Mouse (Mus musculus): ENCODE measurements at regions not wholly inside any gene's neighbourhood (a gene's known extent, or its start where the extent isn't known, plus 50 kb on each side); places are given as distances from the start of the nearest gene placed in this dataset.

DNA sequence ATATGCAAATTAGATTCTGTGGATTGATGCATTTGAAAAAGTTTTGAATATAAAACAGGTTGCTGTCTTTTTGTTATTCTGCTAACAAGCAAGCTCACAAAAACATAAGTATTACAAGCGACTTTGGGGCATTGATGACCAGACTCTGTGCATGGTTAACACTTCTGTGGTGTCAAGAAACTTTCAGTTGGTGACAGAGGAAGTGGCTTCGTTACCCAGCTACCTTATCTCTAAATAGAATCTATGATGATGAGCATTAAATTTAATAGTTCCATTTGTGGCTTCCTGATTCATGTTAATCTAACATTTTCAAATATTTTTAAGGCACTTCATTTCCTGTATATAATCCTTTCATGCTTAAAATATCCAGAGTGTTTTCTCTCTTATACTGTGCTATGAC is 100.8 kb downstream of the Tm2d1 start:
- DNase-seq (ENCODE audit: low spot score) = no peak
- no peaks in the 10 kb centered on the region for H3K27me3 ChIP-seq (ENCODE audit: insufficient read depth, poor library complexity, severe bottlenecking)
- no peak overlapping the region for H3K4me3 ChIP-seq
- no peaks in the 10 kb centered on the region for H3K9me3 ChIP-seq
- no peak overlapping the region for H3K27ac ChIP-seq
- no peaks in the 10 kb centered on the region for H3K36me3 ChIP-seq
- H3K4me1 ChIP-seq (replicated peaks) = peaks cover 3% of the 10 kb centered on the region; the same call in 1 of the 2 replicates
- WGBS = 81% methylated on average over 2 of the region's 2 CpGs

DNA sequence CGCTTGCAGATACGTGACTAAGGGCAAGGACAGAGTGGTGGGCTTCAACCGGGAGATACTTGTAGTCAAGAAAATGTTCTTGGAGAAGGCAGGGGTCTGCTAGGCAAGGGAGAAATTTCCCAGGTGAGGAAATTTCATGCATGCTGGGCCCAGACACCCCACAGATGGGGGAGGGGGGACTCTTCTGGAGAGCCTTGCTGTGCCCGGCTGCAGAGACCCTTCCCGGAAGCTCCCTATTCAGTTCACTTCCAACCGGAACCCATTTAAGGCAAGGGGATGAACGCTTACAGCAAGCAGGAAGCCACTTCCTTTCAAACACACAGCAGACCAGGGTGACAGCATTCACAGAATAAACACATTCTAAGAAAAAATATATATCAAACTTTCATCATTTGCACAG is 124.8 kb downstream of the Tm2d1 start:
- Histone ChIP-seq H3K9me3 (no peaks in the 10 kb centered on the region), H3K4me1 (replicated peaks) (peaks cover 13% of the 10 kb centered on the region; the same call in 1 of the 2 replicates), H3K27ac (no peak overlapping the region), H3K27me3 (ENCODE audit: insufficient read depth, poor library complexity, severe bottlenecking) (no peaks in the 10 kb centered on the region), H3K36me3 (no peaks in the 10 kb centered on the region), H3K4me3 (no peak overlapping the region)
- DNase-seq (ENCODE audit: low spot score) = no peak
- WGBS = 88% methylated on average over 7 of the region's 7 CpGs

DNA sequence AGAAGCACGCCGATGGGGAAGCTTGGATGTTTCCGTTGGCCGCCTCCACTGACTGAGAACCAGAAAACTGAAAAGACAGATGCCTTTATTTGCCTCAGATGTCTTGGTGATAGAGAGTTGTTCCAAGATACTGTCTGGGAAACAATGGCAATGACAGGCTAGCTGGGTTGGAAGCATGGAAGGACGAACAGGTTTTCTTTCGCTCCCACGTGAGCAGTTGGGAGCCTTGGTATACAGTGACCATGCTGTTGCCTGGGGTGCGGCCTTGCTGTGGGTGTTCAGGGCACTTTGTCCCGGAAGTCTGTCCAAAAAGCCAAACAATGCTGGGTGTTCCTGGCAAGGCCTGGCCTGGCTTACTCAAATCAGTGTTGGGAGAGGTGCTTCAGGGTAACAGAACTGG is 125.4 kb downstream of the Tm2d1 start:
- Histone ChIP-seq H3K9me3 (no peaks in the 10 kb centered on the region), H3K36me3 (no peaks in the 10 kb centered on the region), H3K27ac (no peak overlapping the region), H3K4me3 (no peak overlapping the region), H3K4me1 (replicated peaks) (peaks cover 13% of the 10 kb centered on the region; the same call in 1 of the 2 replicates), H3K27me3 (ENCODE audit: insufficient read depth, poor library complexity, severe bottlenecking) (no peaks in the 10 kb centered on the region)
- DNase-seq (ENCODE audit: low spot score) = no peak
- 89% methylated on average over 9 of the region's 9 CpGs for WGBS

DNA sequence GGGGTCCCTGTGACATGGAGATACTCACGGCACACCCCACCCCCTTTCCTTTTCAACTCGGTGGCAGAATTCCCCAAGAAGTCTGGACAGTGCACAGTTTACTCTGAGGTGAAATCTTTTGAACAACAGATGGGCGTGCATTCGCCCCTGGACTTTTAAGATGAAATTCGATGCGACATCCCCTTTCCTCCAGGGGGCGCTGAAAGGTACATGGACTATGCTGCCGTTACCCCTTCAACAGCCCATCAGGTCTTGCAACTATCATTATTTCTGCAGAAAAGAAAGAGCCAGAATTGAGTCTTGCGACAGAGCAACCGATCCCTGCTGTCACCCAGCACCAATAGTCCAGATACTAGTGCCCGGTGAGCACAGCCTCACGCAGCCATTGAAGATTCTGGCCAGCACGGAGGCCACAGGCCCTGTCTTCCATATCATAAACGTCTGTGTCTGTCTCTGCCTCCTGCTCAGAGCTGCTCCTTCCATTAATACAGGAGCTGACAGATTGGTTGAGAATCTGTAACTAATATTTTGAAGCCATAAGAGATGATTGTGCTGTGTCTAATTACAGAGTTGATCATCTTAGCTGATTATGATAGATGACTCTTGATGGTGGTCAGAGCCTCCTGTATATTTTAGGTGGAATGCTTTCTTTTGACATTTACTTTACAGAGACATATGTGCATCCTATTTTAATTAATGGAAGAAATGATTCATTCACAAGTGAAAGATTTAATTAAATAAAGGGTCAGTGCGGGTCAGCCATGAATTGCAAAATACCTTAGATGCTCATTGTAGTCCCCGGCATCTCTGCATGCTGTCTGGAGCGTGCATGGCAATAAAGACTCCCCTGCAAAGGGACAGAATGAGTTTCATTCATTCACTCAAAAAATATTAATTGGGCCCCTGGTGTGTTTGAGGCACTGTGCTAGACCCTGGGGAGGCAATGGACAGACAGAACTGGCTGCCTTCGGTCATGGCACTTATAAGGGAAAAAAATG is 128.0 kb downstream of the Tm2d1 start:
- WGBS = 52% methylated on average over 18 of the region's 18 CpGs
- Histone ChIP-seq H3K9me3 (no peaks in the 10 kb centered on the region), H3K36me3 (no peaks in the 10 kb centered on the region), H3K4me1 (replicated peaks) (peaks cover 13% of the 10 kb centered on the region; the same call in 1 of the 2 replicates), H3K27ac (no peak overlapping the region; the same call in 1 of the 2 replicates), H3K4me3 (no peak overlapping the region), H3K27me3 (ENCODE audit: insufficient read depth, poor library complexity, severe bottlenecking) (no peaks in the 10 kb centered on the region)
- peak; percentile 42 for DNase-seq (ENCODE audit: low spot score)

DNA sequence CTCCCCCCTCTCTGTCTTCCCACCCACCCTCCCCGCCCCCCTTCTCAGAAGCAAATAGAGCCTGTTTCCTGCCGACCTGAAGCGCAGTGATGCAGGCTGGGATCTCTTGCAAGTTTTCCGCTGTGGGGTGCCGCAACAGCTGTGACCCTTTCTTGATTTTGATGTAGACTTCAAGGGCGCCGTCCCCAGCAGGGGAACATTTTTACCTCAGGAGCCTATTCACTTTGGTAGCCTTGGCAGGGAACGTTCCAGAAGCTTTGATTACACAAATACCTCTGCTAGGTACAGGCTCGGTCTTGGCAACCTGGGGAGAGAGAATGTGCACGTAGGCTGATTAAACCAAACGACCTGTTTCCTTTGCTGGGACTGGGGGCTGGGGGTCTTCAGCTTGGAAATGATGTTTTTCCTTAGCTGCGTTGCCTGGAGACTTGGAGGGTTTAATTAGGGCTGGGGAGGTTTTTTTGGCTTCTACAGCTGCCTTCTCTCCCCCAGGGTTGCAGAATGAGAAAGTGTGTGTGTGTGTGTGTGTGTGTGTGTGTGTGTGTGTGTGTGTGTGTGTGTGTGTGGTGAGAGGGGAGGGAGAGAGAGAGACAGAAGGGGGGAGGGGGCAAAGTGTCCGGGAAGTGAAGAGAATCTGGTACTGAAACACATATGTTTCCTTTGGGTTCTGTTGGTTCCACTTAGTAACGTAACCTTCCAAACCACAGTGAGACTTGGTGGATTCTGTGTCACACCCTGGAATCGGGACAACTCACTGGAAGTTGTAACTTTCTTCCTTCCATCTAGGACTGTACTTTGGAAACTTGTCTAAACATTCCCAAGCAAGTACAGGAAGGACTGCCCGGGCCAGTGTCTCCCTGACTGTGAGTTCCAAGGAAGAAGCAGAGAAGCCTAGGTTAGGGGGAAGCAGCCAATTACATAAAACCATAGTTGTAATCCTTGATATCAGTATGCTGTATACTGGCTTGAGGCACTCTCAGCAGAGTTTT is 138.9 kb downstream of the Tm2d1 start:
- no peaks in the 10 kb centered on the region for H3K36me3 ChIP-seq
- peak overlapping the region; percentile 75 for H3K27ac ChIP-seq
- peak; percentile 79 for DNase-seq (ENCODE audit: low spot score)
- WGBS = 9% methylated on average over 15 of the region's 16 CpGs
- peak overlapping the region; percentile 38 for H3K4me3 ChIP-seq
- no peaks in the 10 kb centered on the region for H3K27me3 ChIP-seq (ENCODE audit: insufficient read depth, poor library complexity, severe bottlenecking)
- H3K9me3 ChIP-seq = no peaks in the 10 kb centered on the region
- H3K4me1 ChIP-seq (replicated peaks) = peaks cover 25% of the 10 kb centered on the region

DNA sequence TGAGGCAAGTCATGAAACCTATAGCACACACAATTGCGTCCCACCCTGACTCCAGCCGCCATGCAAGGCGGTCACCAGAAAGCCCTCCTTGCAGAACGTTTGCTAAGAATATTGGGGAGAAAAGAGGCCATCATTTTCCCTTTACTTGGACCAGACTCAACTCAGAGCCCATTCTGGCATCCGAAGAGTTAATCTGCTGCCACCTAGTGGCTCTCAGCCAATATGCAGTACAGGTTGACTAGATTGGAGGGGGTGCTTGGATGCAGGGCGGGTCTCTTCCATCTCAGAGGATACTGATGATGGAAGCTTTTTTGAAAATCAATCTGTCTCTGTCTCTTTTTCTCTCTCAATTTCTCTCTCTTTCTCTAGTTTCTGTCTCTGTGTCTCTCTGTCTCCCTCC is 139.6 kb downstream of the Tm2d1 start:
- Histone ChIP-seq H3K36me3 (no peaks in the 10 kb centered on the region), H3K9me3 (no peaks in the 10 kb centered on the region), H3K27me3 (ENCODE audit: insufficient read depth, poor library complexity, severe bottlenecking) (no peaks in the 10 kb centered on the region), H3K4me3 (peak overlapping the region; percentile 38), H3K4me1 (replicated peaks) (peaks cover 29% of the 10 kb centered on the region), H3K27ac (peak overlapping the region; percentile 75)
- peak; percentile 89 for DNase-seq (ENCODE audit: low spot score)
- 4% methylated on average over 6 of the region's 6 CpGs for WGBS

DNA sequence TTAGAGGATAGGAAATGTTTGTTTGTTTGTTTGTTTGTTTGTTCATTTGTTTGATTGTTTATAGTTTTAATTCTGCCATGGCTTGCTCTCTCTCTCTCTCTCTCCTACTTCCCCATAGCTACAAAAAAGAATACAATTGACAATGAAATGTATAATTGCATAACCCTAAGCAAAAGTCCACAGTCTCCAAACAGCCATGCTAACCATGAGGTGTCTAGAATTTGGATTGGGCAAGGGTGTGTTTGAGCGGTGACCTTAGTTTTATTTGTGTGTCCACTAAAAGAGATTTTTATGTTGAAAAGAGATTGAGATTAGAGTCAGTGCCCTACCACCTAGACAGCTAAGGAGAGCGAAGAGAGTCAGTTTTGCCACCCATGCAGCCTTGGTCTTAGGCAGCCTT is 141.2 kb downstream of the Tm2d1 start:
- no peaks in the 10 kb centered on the region for H3K36me3 ChIP-seq

DNA sequence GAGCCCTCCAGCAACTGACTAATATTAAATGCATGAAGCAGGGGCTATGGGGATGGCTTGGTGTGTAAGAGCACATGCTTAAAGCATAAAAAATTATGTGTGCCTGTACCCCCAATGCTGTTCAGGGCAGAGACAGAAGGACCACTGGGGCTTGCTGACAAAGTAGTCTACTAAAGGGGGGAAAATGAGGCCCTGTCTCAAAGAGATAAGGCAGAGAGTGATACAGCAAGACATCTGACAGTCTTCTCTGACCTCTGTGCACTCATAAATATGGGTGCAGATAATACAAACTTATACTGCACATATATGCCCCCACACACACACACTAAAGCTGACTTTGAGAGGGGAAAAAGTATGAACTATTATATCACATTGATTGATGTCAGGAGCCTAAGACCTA is 142.8 kb downstream of the Tm2d1 start:
- peaks cover 31% of the 10 kb centered on the region for H3K4me1 ChIP-seq (replicated peaks)

More for the DNA sequence above, 141.2 kb downstream of the Tm2d1 start:
- Histone ChIP-seq H3K4me1 (replicated peaks) (peaks cover 31% of the 10 kb centered on the region), H3K9me3 (no peaks in the 10 kb centered on the region), H3K4me3 (no peak overlapping the region), H3K27me3 (ENCODE audit: insufficient read depth, poor library complexity, severe bottlenecking) (no peaks in the 10 kb centered on the region), H3K27ac (no peak overlapping the region)
- WGBS = 94% methylated on average over 2 of the region's 2 CpGs
- no peak for DNase-seq (ENCODE audit: low spot score)

DNA sequence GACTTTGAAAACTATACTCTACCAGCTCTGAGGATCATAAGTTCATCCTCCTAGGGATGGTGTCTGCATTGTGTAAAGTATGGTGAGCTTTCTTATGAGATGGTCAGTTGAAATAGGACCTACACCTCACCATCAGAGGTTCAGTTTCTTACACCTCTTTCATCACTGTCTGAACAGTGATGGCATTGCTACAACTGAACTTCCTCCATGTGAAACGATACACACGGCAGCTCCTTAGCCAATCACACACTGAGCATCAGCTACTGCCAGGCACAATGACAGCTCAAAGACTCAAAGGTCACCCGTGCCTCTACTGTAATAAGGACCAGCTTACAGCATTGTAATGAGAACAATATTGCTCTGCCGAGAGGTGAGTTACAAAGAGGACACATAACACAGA is 145.0 kb downstream of the Tm2d1 start:
- Histone ChIP-seq H3K4me1 (replicated peaks) (peaks cover 10% of the 10 kb centered on the region), H3K27ac (no peak overlapping the region), H3K4me3 (no peak overlapping the region), H3K9me3 (no peaks in the 10 kb centered on the region), H3K36me3 (no peaks in the 10 kb centered on the region), H3K27me3 (ENCODE audit: insufficient read depth, poor library complexity, severe bottlenecking) (no peaks in the 10 kb centered on the region)
- DNase-seq (ENCODE audit: low spot score) = no peak
- WGBS = 75% methylated on average over 4 of the region's 4 CpGs

More for the DNA sequence above, 142.8 kb downstream of the Tm2d1 start:
- no peaks in the 10 kb centered on the region for H3K36me3 ChIP-seq
- DNase-seq (ENCODE audit: low spot score) = no peak
- H3K9me3 ChIP-seq = no peaks in the 10 kb centered on the region
- no peak overlapping the region for H3K4me3 ChIP-seq
- H3K27me3 ChIP-seq (ENCODE audit: insufficient read depth, poor library complexity, severe bottlenecking) = no peaks in the 10 kb centered on the region
- H3K27ac ChIP-seq = no peak overlapping the region

DNA sequence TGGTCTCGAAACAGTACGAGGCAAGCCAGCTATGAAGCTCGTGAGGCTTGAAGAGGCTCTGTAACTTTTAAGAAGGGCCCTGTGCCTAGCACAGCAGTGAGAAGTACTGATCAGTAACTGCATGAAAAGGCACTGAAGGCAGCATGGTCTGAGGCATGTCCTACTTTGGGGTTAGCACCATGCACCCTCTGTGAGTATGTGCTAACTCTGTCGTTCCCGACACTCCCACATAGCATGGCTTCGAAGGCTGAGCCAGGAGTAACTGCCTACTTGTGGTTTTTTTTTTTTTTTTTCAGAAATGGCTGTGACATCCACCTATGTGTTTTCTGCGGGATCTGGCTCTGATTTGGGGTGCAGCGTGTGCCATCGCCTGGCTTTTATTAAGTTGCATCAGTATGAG is 145.6 kb downstream of the Tm2d1 start:
- H3K9me3 ChIP-seq = no peaks in the 10 kb centered on the region
- no peak for DNase-seq (ENCODE audit: low spot score)
- 82% methylated on average over 9 of the region's 9 CpGs for WGBS
- H3K4me3 ChIP-seq = no peak overlapping the region
- 0 out of 2 replicates have a peak, but pooled peaks cover 6% of the 10 kb centered on the region for H3K4me1 ChIP-seq (replicated peaks)
- H3K36me3 ChIP-seq = no peaks in the 10 kb centered on the region
- H3K27ac ChIP-seq = peak overlapping the region; percentile 50
- H3K27me3 ChIP-seq (ENCODE audit: insufficient read depth, poor library complexity, severe bottlenecking) = no peaks in the 10 kb centered on the region

DNA sequence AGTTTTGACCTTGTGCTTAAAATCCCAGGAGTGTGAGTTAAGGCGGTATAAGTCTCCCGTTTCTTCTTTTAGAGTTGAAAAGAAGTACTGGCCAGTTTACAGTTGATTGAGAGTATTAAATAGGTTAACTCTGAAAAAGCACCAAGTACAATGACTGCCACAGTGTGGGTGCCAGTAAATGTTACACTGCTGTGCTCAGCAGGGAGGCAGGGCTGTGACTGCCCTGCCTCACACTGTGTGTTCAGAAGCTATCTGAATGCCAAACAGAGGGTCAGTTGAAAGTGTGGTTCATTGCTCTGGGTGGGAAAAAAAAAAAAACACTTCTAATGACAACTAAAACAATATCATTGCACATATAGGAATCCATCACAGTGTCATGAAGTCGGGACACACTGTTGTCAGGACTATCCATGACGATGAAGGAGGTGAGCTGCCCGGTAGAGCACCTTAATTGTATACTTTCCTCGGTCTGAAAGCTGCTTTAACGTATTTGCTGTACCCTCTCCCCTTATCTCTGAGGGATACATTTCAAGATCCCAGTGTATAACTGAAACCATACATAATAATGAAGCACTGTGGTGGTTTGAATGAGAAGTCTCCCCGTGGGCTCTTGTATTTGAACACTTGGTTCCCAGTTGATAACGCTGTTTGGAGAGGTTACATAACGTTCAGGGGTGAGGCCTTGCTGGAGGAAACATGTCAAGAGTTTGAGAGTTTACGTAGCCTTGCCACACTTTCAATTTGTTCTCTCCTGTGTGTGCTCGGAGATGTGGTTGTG is 146.9 kb downstream of the Tm2d1 start:
- no peak for DNase-seq (ENCODE audit: low spot score)
- 0 out of 2 replicates have a peak, but pooled peaks cover 6% of the 10 kb centered on the region for H3K4me1 ChIP-seq (replicated peaks)
- H3K9me3 ChIP-seq = no peaks in the 10 kb centered on the region
- 0 out of 2 replicates have a peak overlapping the region, but pooled peaks have one; percentile 8 for H3K27ac ChIP-seq
- no peak overlapping the region for H3K4me3 ChIP-seq
- no peaks in the 10 kb centered on the region for H3K36me3 ChIP-seq
- H3K27me3 ChIP-seq (ENCODE audit: insufficient read depth, poor library complexity, severe bottlenecking) = no peaks in the 10 kb centered on the region
- 65% methylated on average over 12 of the region's 12 CpGs for WGBS

DNA sequence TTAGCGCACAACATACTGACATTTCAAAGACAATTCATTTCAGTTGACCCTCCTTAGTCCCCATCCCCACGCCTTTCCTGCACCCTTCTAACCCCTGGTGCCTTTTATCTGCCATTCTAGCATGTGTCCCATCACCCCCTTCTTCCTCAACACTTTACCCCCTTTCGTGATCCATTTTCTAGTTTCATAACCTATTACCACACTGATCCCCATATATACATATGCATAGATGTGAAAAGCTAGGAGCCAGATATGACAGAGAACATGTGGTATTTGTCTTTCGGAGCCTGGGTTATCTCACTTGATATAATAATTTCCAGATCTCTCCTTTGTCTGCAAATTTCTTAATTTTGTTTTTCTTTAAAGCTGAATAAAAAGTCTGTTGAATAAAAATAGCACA is 154.9 kb downstream of the Tm2d1 start:
- Histone ChIP-seq H3K9me3 (no peaks in the 10 kb centered on the region), H3K27ac (no peak overlapping the region), H3K4me3 (no peak overlapping the region), H3K36me3 (no peaks in the 10 kb centered on the region), H3K27me3 (ENCODE audit: insufficient read depth, poor library complexity, severe bottlenecking) (no peaks in the 10 kb centered on the region), H3K4me1 (replicated peaks) (no peaks in the 10 kb centered on the region)
- 81% methylated on average over 4 of the region's 4 CpGs for WGBS
- DNase-seq (ENCODE audit: low spot score) = no peak
